Mouse (Mus musculus) ES-Bruce4 (cell line): ENCODE results near the gene Nipal3.

Experiments used
- CTCF ChIP-seq: IDR thresholded peaks from one replicate; pipeline ENCODE4 v1.8.1; 2011; ENCODE audit warnings: low read depth, low read length
- EP300 ChIP-seq: IDR thresholded peaks from 2 replicates; pipeline ENCODE4 v1.6.1; 2011; ENCODE audit warnings: low read depth, low read length; ENCODE audit not compliant: insufficient read depth
- POLR2A ChIP-seq: IDR thresholded peaks from one replicate; pipeline ENCODE4 v1.8.1; 2011; ENCODE audit warnings: low read length; ENCODE audit not compliant: insufficient read depth

- TF ChIP-seq POLR2A (no peak), CTCF (no peak), EP300 (no peak)
Observed at GRCm38 (mm10) chr4:135495397-135495791, 556 bp upstream of the Nipal3 start.
